Mouse (Mus musculus) cerebellum, adult 2 months (tissue): ENCODE results near the gene Nxpe4.

Experiments
- CTCF ChIP-seq: fragments of 200-500 bp; IDR thresholded peaks from 2 replicates; pipeline ENCODE4 v1.5.1; 2011; ENCODE audit warnings: low read depth, mild to moderate bottlenecking, control low read depth, low read length, moderate library complexity, borderline replicate concordance; ENCODE audit not compliant: insufficient read depth
- POLR2A ChIP-seq: fragments of 200-500 bp; IDR thresholded peaks from 2 replicates; pipeline ENCODE4 v1.6.1; 2011; ENCODE audit warnings: low read length, control low read depth, borderline replicate concordance; ENCODE audit not compliant: insufficient read depth

GRCm38 (mm10) chr9:48239461-48239860 lies 77.6 kb downstream of the Nxpe4 start:
- TF ChIP-seq CTCF, result no peak
- TF ChIP-seq POLR2A, result no peak
